Mouse (Mus musculus) intestine, embryonic 15.5 days (tissue): Measurements from ENCODE around the gene Luc7l3. TPM values are rescaled to one million over a fixed set of nuclear protein-coding genes. Genes with fewer than 3 reads are reported as not detected.

Experiments
- ATAC-seq: fragments of 200-750 bp; cut with Nextera tagmentation; 2 replicates; pipeline ENCODE4 v1.8.0; 2017; ENCODE audit warnings: moderate TSS enrichment, moderate library complexity
- H3K27ac ChIP-seq: fragments of 300-500 bp; sonication (generic); 2 replicates; pipeline ENCODE4 v1.5.1; 2015; ENCODE audit warnings: mild to moderate bottlenecking, inconsistent platforms
- H3K27me3 ChIP-seq: fragments of 300-500 bp; sonication (generic); replicated peaks from 2 replicates; pipeline ENCODE4 v1.6.1; 2015; ENCODE audit warnings: inconsistent platforms
- H3K36me3 ChIP-seq: fragments of 300-500 bp; sonication (generic); 2 replicates; pipeline ENCODE4 v1.6.1; 2015; ENCODE audit warnings: inconsistent platforms
- H3K4me1 ChIP-seq: fragments of 300-500 bp; sonication (generic); replicated peaks from 2 replicates; pipeline ENCODE4 v1.6.1; 2015; ENCODE audit warnings: inconsistent platforms
- H3K4me2 ChIP-seq: fragments of 300-500 bp; sonication (generic); replicated peaks from 2 replicates; pipeline ENCODE4 v1.6.1; 2015; ENCODE audit warnings: mild to moderate bottlenecking, inconsistent platforms
- H3K4me3 ChIP-seq: fragments of 300-500 bp; sonication (generic); replicated peaks from 2 replicates; pipeline ENCODE4 v1.5.1; 2015; ENCODE audit warnings: inconsistent platforms
- H3K9ac ChIP-seq: fragments of 300-500 bp; sonication (generic); 2 replicates; pipeline ENCODE4 v1.6.1; 2015; ENCODE audit warnings: inconsistent platforms
- H3K9me3 ChIP-seq: fragments of 300-500 bp; sonication (generic); 2 replicates; pipeline ENCODE4 v1.6.1; 2016; ENCODE audit warnings: inconsistent platforms
- WGBS: fragments of 180-500 bp; shearing (Covaris S2); methylation state at CpG from one replicate; pipeline ENCODE4 v1.1.7; 2015; 5-methylcytosine and 5-hydroxymethylcytosine counted together
- polyA plus RNA-seq: library from polyadenylated mRNA; unstranded; fragments of >200 nt; fragmentation: Nextera tagmentation; extraction: Ambion mirVana; gene quantifications from 2 replicates; pipeline ENCODE4 v1.2.1, GENCODE M21; 2015

The Luc7l3 gene
- polyA plus RNA-seq, 1 experiment from 2014 or later = 103 TPM

GRCm38 (mm10) chr11:94242760-94243421 lies 78.9 kb downstream of the Luc7l3 start:
- peaks cover 33% of the 10 kb centered on the region for H3K4me1 ChIP-seq
- ATAC-seq = peak; percentile 55
- H3K9me3 ChIP-seq = no peaks in the 10 kb centered on the region
- 8% methylated on average over 29 of the region's 29 CpGs for WGBS
- H3K4me3 ChIP-seq = peak overlapping the region; percentile 25
- H3K4me2 ChIP-seq = peak overlapping the region; percentile 69
- H3K27me3 ChIP-seq = no peaks in the 10 kb centered on the region
- peak overlapping the region; percentile 39 for H3K9ac ChIP-seq
- no peaks in the 10 kb centered on the region for H3K36me3 ChIP-seq
- peak overlapping the region; percentile 77 for H3K27ac ChIP-seq

DNA sequence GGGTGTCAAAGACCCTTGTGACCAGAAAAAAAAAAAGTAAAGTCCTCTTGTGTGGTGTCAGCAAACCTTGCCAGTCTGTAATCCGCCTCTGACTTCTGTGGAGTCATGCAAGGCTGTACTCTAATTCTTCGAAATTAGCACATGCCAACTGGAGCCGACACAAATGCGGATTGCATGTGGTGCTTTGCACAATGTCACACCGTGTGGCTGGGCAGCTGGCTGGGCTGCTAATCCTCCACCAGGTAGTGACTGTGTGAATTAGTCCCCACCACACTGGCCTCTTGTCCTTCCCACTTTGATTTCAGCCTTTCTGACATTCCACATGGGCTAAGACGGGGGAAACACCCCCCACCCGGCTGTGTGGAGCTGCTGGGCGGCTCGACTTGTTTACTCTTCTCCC lies 82.1 kb downstream of the Luc7l3 start:
- Histone ChIP-seq H3K4me2 (no peak overlapping the region), H3K9me3 (no peaks in the 10 kb centered on the region), H3K27me3 (no peaks in the 10 kb centered on the region), H3K4me1 (peaks cover 21% of the 10 kb centered on the region), H3K27ac (no peak overlapping the region), H3K4me3 (no peak overlapping the region), H3K36me3 (no peaks in the 10 kb centered on the region), H3K9ac (no peak overlapping the region)
- ATAC-seq = no peak
- WGBS = 37% methylated on average over 9 of the region's 9 CpGs

- 91% methylated on average over 8 of the region's 8 CpGs for WGBS
- Histone ChIP-seq H3K4me3 (no peak overlapping the region), H3K4me1 (peaks cover 20% of the 10 kb centered on the region), H3K27ac (no peak overlapping the region), H3K4me2 (no peak overlapping the region), H3K9ac (no peak overlapping the region), H3K36me3 (no peaks in the 10 kb centered on the region), H3K27me3 (no peaks in the 10 kb centered on the region), H3K9me3 (no peaks in the 10 kb centered on the region)
- no peak for ATAC-seq
Measured at GRCm38 (mm10) chr11:94238786-94239185, 83.0 kb downstream of the Luc7l3 start.

Other genes with a start within 250 kb of the Luc7l3 start
- gene Tob1, start 110.5 kb downstream of the Luc7l3 start, polyA plus RNA-seq = 46.0 and 49.9 TPM in 2 replicates
- 2.3 TPM in 2 replicates for gene Wfikkn2, start 76.0 kb downstream of the Luc7l3 start, polyA plus RNA-seq
- gene Gm21885, start 40.1 kb downstream of the Luc7l3 start, polyA plus RNA-seq = 44.6 and 53.2 TPM in 2 replicates
- 22.0 and 23.0 TPM in 2 replicates for gene Ankrd40, start 6.0 kb upstream of the Luc7l3 start, polyA plus RNA-seq
- 1.5 and 2.6 TPM in 2 replicates for gene Abcc3, start 71.0 kb upstream of the Luc7l3 start, polyA plus RNA-seq
- 5.2 and 7.9 TPM in 2 replicates for gene Cacna1g, start 152.2 kb upstream of the Luc7l3 start, polyA plus RNA-seq
- 0.06 TPM in 1 of 2 replicates, not detected in the other for gene Spata20, start 164.2 kb upstream of the Luc7l3 start, polyA plus RNA-seq
- gene Epn3, start 178.0 kb upstream of the Luc7l3 start, polyA plus RNA-seq = 2.1 and 3.3 TPM in 2 replicates
- 2.0 and 2.2 TPM in 2 replicates for gene Mycbpap, start 199.8 kb upstream of the Luc7l3 start, polyA plus RNA-seq
- 2.8 and 3.4 TPM in 2 replicates for gene Rsad1, start 227.3 kb upstream of the Luc7l3 start, polyA plus RNA-seq
- gene Chad, start 243.1 kb upstream of the Luc7l3 start, polyA plus RNA-seq = 1.0 and 1.4 TPM in 2 replicates